Mouse (Mus musculus) midbrain, embryonic 15.5 days (tissue): ENCODE data around the gene Isoc2a. TPM values are rescaled to one million over a fixed set of nuclear protein-coding genes. Genes with fewer than 3 reads are reported as not detected.

Experiments used
- ATAC-seq: fragments of 200-750 bp; cut with Nextera tagmentation; replicated peaks from 2 replicates; pipeline ENCODE4 v1.8.0; 2017; ENCODE audit warnings: moderate TSS enrichment
- H3K27ac ChIP-seq: fragments of 300-500 bp; sonication (generic); 2 replicates; pipeline ENCODE4 v1.5.1; 2015; ENCODE audit warnings: mild to moderate bottlenecking, inconsistent platforms
- H3K27me3 ChIP-seq: fragments of 300-500 bp; sonication (generic); replicated peaks from 2 replicates; pipeline ENCODE4 v1.6.1; 2015; ENCODE audit warnings: inconsistent platforms
- H3K36me3 ChIP-seq: fragments of 300-500 bp; sonication (generic); replicated peaks from 2 replicates; pipeline ENCODE4 v1.6.1; 2015; ENCODE audit warnings: inconsistent platforms
- H3K4me1 ChIP-seq: fragments of 300-500 bp; sonication (generic); 2 replicates; pipeline ENCODE4 v1.6.1; 2015; ENCODE audit warnings: inconsistent platforms
- H3K4me2 ChIP-seq: fragments of 300-500 bp; sonication (generic); 2 replicates; pipeline ENCODE4 v1.6.1; 2015; ENCODE audit warnings: inconsistent platforms, mild to moderate bottlenecking, moderate library complexity
- H3K4me3 ChIP-seq: fragments of 300-500 bp; sonication (generic); 2 replicates; pipeline ENCODE4 v1.5.1; 2015; ENCODE audit warnings: mild to moderate bottlenecking, inconsistent platforms
- H3K9ac ChIP-seq: fragments of 300-500 bp; sonication (generic); 2 replicates; pipeline ENCODE4 v1.6.1; 2015; ENCODE audit warnings: mild to moderate bottlenecking, inconsistent platforms
- H3K9me3 ChIP-seq: fragments of 300-500 bp; sonication (generic); 2 replicates; pipeline ENCODE4 v1.6.1; 2016; ENCODE audit warnings: inconsistent platforms
- WGBS: fragments of 180-500 bp; shearing (Covaris S2); methylation state at CpG from one replicate; pipeline ENCODE4 v1.1.7; 2015; ENCODE audit warnings: mixed read lengths; 5-methylcytosine and 5-hydroxymethylcytosine counted together
- polyA plus RNA-seq: library from polyadenylated mRNA; unstranded; fragments of >200 nt; fragmentation: Nextera tagmentation; extraction: Ambion mirVana; gene quantifications from 2 replicates; pipeline ENCODE4 v1.2.1, GENCODE M21; 2015

Isoc2a gene
- polyA plus RNA-seq, 1 experiment from 2014 or later = 0.57 TPM

- Histone ChIP-seq H3K9me3 (no peaks in the 10 kb centered on the region), H3K9ac (no peak within 1 kb of the TSS), H3K36me3 (no peaks in the 10 kb centered on the region), H3K27me3 (no peaks in the 10 kb centered on the region), H3K4me1 (no peaks in the 10 kb centered on the region), H3K4me3 (no peak within 1 kb of the TSS), H3K27ac (no peak within 1 kb of the TSS), H3K4me2 (no peak within 1 kb of the TSS)
- no peak for ATAC-seq
- WGBS = 42% methylated on average over 10 of the region's 10 CpGs
Measured at GRCm38 (mm10) chr7:4906466-4906950, 29.6 kb downstream of the Isoc2a start, which contains the start of gene Gm36210. Gene Gm36210 (minus strand): TSS chr7:4906516.

DNA sequence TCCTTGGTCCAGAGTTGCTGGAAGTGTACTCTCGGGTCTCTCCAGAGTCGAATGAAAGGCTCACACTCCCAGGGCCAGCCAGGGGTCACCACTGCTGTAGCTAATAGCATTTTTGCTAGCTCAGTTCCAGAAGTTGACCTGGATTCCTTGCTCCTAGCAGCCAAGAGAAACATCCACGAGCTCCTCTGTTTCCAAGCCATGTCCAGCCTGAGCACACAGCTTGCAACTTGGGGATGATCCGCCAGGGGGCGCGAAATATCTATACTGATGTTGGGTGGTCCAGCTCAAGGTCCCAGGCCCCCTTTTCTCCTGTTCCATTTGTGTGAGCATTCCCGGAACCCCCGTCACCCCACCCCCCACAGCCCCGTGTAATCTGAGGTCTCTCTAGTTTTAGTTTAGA lies 34.6 kb downstream of the Isoc2a start:
- ATAC-seq = no peak
- no peak overlapping the region for H3K9ac ChIP-seq
- H3K4me2 ChIP-seq = no peak overlapping the region
- peaks cover 15% of the 10 kb centered on the region for H3K4me1 ChIP-seq
- no peaks in the 10 kb centered on the region for H3K9me3 ChIP-seq
- WGBS = 38% methylated on average over 9 of the region's 9 CpGs
- peak overlapping the region; percentile 6 for H3K4me3 ChIP-seq
- H3K27ac ChIP-seq = no peak overlapping the region
- no peaks in the 10 kb centered on the region for H3K27me3 ChIP-seq
- no peaks in the 10 kb centered on the region for H3K36me3 ChIP-seq

- Histone ChIP-seq H3K4me2 (no peak overlapping the region), H3K27ac (no peak overlapping the region)
- WGBS = 64% methylated on average over 5 of the region's 5 CpGs
Measured at GRCm38 (mm10) chr7:4912248-4912647, 35.3 kb downstream of the Isoc2a start.

GRCm38 (mm10) chr7:4915007-4915665 lies 38.2 kb downstream of the Isoc2a start, which contains the start of gene Zfp628:
Gene Zfp628 (plus strand): TSS chr7:4915217.
- H3K9ac ChIP-seq = peak within 1 kb of the TSS; percentile 67
- H3K4me1 ChIP-seq = peaks cover 27% of the 10 kb centered on the region
- peaks cover 4% of the 10 kb centered on the region for H3K36me3 ChIP-seq
- H3K27me3 ChIP-seq = no peaks in the 10 kb centered on the region
- no peaks in the 10 kb centered on the region for H3K9me3 ChIP-seq
- WGBS = under 1% methylated on average over 46 of the region's 56 CpGs
- ATAC-seq = peak; percentile 92
- H3K4me3 ChIP-seq = peak within 1 kb of the TSS; percentile 64
- H3K4me2 ChIP-seq = peak within 1 kb of the TSS; percentile 68
- H3K27ac ChIP-seq = peak within 1 kb of the TSS; percentile 99

More at GRCm38 (mm10) chr7:4912248-4912647, 35.3 kb downstream of the Isoc2a start:
- no peaks in the 10 kb centered on the region for H3K36me3 ChIP-seq
- no peak overlapping the region for H3K9ac ChIP-seq
- no peak for ATAC-seq
- peaks cover 22% of the 10 kb centered on the region for H3K4me1 ChIP-seq
- no peaks in the 10 kb centered on the region for H3K9me3 ChIP-seq
- no peaks in the 10 kb centered on the region for H3K27me3 ChIP-seq
- H3K4me3 ChIP-seq = peak overlapping the region; percentile 6

GRCm38 (mm10) chr7:4915669-4916416 lies 38.9 kb downstream of the Isoc2a start:
- Histone ChIP-seq H3K27ac (peak overlapping the region; percentile 99), H3K4me1 (peaks cover 30% of the 10 kb centered on the region), H3K4me2 (peak overlapping the region; percentile 68), H3K36me3 (peaks cover 10% of the 10 kb centered on the region), H3K9me3 (no peaks in the 10 kb centered on the region), H3K27me3 (no peaks in the 10 kb centered on the region), H3K9ac (peak overlapping the region; percentile 67), H3K4me3 (peak overlapping the region; percentile 64)
- ATAC-seq = peak; percentile 48
- 11% methylated on average over 14 of the region's 14 CpGs for whole genome bisulfite sequencing

GRCm38 (mm10) chr7:4917494-4917893 lies 40.5 kb downstream of the Isoc2a start:
- Histone ChIP-seq H3K9ac (no peak overlapping the region; the same call in 1 of the 2 replicates), H3K4me1 (peaks cover 44% of the 10 kb centered on the region), H3K4me3 (no peak overlapping the region), H3K27me3 (no peaks in the 10 kb centered on the region), H3K9me3 (no peaks in the 10 kb centered on the region), H3K36me3 (peaks cover 10% of the 10 kb centered on the region), H3K27ac (peak overlapping the region; percentile 99), H3K4me2 (no peak overlapping the region)
- 90% methylated on average over 2 of the region's 2 CpGs for WGBS
- no peak for ATAC-seq

- Histone ChIP-seq H3K4me1 (peaks cover 54% of the 10 kb centered on the region), H3K9ac (no peak overlapping the region), H3K4me2 (no peak overlapping the region), H3K27ac (no peak overlapping the region), H3K9me3 (no peaks in the 10 kb centered on the region), H3K27me3 (no peaks in the 10 kb centered on the region), H3K4me3 (no peak overlapping the region), H3K36me3 (peaks cover 10% of the 10 kb centered on the region)
- WGBS = 90% methylated on average over 15 of the region's 15 CpGs
- no peak for ATAC-seq
Measured at GRCm38 (mm10) chr7:4918681-4919080, 41.7 kb downstream of the Isoc2a start.

DNA sequence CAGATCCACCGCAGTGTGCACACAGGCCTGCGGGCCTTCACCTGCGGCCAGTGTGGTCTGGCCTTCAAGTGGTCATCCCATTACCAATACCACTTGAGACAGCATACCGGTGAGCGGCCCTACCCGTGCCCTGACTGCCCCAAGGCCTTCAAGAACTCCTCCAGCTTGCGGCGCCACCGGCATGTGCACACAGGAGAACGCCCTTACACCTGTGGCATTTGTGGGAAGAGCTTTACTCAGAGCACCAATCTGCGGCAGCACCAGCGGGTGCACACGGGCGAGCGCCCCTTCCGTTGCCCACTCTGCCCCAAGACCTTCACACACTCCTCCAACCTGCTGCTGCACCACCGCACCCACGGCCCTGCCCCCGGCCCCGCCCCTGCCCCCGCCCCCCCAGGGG lies 42.1 kb downstream of the Isoc2a start:
- H3K4me2 ChIP-seq = no peak overlapping the region
- H3K36me3 ChIP-seq = peaks cover 10% of the 10 kb centered on the region
- H3K4me3 ChIP-seq = no peak overlapping the region
- peaks cover 57% of the 10 kb centered on the region for H3K4me1 ChIP-seq
- H3K27ac ChIP-seq = no peak overlapping the region
- H3K9ac ChIP-seq = no peak overlapping the region
- H3K27me3 ChIP-seq = no peaks in the 10 kb centered on the region
- H3K9me3 ChIP-seq = no peaks in the 10 kb centered on the region
- no peak for ATAC-seq
- 90% methylated on average over 18 of the region's 21 CpGs for WGBS

DNA sequence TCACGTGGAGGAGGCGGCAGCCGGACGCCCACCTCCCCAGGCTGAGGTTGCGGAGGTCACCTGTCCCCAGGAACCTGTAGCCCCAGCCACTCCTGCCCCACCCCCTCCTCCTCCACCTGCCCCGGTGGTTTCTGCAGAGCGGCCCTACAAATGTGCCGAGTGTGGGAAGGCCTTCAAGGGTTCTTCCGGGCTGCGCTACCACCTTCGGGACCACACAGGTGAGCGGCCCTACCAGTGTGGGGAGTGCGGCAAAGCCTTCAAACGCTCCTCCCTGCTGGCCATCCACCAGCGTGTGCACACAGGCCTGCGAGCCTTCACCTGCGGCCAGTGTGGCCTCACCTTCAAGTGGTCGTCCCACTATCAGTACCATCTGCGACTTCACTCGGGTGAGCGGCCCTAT lies 43.0 kb downstream of the Isoc2a start:
- H3K9ac ChIP-seq = no peak overlapping the region
- H3K27ac ChIP-seq = no peak overlapping the region
- no peaks in the 10 kb centered on the region for H3K9me3 ChIP-seq
- peaks cover 10% of the 10 kb centered on the region for H3K36me3 ChIP-seq
- H3K4me2 ChIP-seq = no peak overlapping the region
- H3K4me1 ChIP-seq = peaks cover 60% of the 10 kb centered on the region
- ATAC-seq = no peak
- WGBS = 93% methylated on average over 21 of the region's 21 CpGs
- H3K4me3 ChIP-seq = no peak overlapping the region
- H3K27me3 ChIP-seq = no peaks in the 10 kb centered on the region

GRCm38 (mm10) chr7:4920496-4920895 lies 43.5 kb downstream of the Isoc2a start:
- no peak overlapping the region for H3K4me3 ChIP-seq
- no peaks in the 10 kb centered on the region for H3K9me3 ChIP-seq
- H3K27ac ChIP-seq = peak overlapping the region; percentile 99
- peaks cover 65% of the 10 kb centered on the region for H3K4me1 ChIP-seq
- no peak overlapping the region for H3K4me2 ChIP-seq
- peaks cover 10% of the 10 kb centered on the region for H3K36me3 ChIP-seq
- no peak overlapping the region for H3K9ac ChIP-seq
- no peaks in the 10 kb centered on the region for H3K27me3 ChIP-seq
- no peak for ATAC-seq
- WGBS = 85% methylated on average over 19 of the region's 19 CpGs

DNA sequence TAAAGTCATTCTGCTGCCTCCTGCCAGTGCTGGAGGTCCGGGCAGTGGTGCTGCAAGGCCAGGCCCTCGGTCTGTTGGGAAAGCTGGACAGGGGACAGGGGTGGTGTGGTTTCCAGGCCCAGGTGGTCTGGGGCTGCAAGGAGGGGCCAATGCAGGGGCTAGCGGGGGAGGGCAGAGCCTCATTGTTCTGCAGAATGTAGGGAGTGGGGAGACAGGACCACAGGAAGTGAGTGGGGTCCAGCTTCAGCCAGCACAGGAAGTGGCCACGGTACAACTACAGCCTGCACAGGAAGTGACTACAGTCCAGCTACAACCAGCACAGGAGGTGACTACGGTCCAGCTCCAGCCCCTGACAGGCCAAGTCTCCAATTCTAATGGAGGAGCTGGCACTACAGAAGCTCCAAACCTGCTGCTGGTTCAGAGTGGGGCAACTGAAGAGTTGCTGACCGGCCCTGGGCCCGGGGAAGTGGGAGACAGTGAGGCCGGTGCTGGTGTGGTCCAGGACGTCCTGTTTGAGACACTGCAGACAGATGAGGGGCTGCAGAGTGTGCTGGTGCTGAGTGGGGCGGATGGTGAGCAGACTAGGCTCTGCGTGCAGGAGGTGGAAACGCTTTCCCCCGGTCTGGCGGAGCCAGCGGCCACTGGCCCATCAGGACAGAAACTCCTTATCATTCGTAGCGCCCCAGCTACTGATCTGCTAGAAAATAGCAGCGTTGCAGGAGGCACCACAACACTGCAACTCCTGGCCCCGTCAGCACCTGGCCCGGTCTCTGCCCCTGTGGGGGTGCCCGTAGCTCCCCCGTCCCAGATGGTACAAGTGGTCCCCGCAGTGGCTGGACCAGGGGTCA lies 44.2 kb downstream of the Isoc2a start:
- H3K4me1 ChIP-seq = peaks cover 68% of the 10 kb centered on the region
- H3K9ac ChIP-seq = peak overlapping the region; percentile 32; the same call in 1 of the 2 replicates
- H3K9me3 ChIP-seq = no peaks in the 10 kb centered on the region
- no peak for ATAC-seq
- no peaks in the 10 kb centered on the region for H3K27me3 ChIP-seq
- WGBS = 57% methylated on average over 23 of the region's 23 CpGs
- H3K4me2 ChIP-seq = peak overlapping the region; percentile 79
- H3K4me3 ChIP-seq = no peak overlapping the region
- H3K36me3 ChIP-seq = peaks cover 10% of the 10 kb centered on the region
- peak overlapping the region; percentile 99 for H3K27ac ChIP-seq
